Mouse (Mus musculus): ENCODE data around the gene Ebf1. TPM values are rescaled to one million over a fixed set of nuclear protein-coding genes. Genes with fewer than 3 reads are reported as not detected.

Gene Ebf1
- polyA plus RNA-seq, 1 experiment = 2.7 TPM

DNA sequence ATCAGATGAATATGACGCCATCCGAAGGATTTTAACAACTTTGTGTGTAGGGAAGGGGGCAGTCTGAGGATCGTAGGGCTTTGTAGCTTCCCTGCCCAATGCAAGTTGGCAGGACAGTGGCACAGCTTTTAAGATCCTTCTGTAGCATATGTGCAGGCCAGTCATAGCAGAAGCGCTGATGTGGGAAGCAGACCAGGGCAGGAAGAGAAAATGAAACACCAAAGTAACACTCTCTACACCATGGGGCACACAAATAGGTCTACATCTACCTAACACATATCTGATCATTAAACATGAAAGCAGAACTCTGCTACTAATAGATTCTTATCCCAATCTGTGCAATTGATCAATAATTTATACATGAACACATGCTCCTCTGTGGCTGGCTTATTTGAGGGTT lies 277.7 kb downstream of the Ebf1 start:
- Histone ChIP-seq H3K79me2 (ENCODE audit: control insufficient read depth, insufficient read depth) (no peaks in the 10 kb centered on the region), H3K4me3 (no peak overlapping the region), H3K4me2 (ENCODE audit: low read depth) (no peak overlapping the region), H3K36me3 (ENCODE audit: control insufficient read depth, insufficient read depth) (no peaks in the 10 kb centered on the region), H3ac (ENCODE audit: control insufficient read depth, insufficient read length) (no peak overlapping the region), H3K27me3 (ENCODE audit: control insufficient read depth, insufficient read depth, insufficient read length) (no peaks in the 10 kb centered on the region)
- TF ChIP-seq MAX (IDR thresholded peaks at IDR 0.05; ENCODE audit: low read depth) (no peak), TCF3 (IDR thresholded peaks at IDR 0.05; ENCODE audit: insufficient read length, low read depth) (no peak), REST (IDR thresholded peaks at IDR 0.05; ENCODE audit: insufficient read depth, insufficient read length) (no peak), POLR2A (IDR thresholded peaks at IDR 0.05; ENCODE audit: insufficient read length, low read depth) (no peak), POLR2AphosphoS2 (IDR thresholded peaks at IDR 0.05; ENCODE audit: insufficient read length, low read depth) (no peak), TCF12 (IDR thresholded peaks at IDR 0.05; ENCODE audit: insufficient read depth, poor library complexity, severe bottlenecking) (no peak)

GRCm38 (mm10) chr11:44895893-44896292 lies 278.8 kb downstream of the Ebf1 start:
- no peak for TF ChIP-seq E2F4 (IDR thresholded peaks at IDR 0.05; ENCODE audit: insufficient read depth)
- TF ChIP-seq MYOD1 (IDR thresholded peaks at IDR 0.05; ENCODE audit: control insufficient read depth in 1 of 3, insufficient read length in 2 of 3, low read depth in 2 of 3) = no peak
- TF ChIP-seq POLR2A (IDR thresholded peaks at IDR 0.05; ENCODE audit: insufficient read length, low read depth) = no peak
- no peak for TF ChIP-seq SRF (IDR thresholded peaks at IDR 0.05; ENCODE audit: control insufficient read depth, insufficient read length, low read depth)
- no peak for TF ChIP-seq CEBPB (IDR thresholded peaks at IDR 0.05; ENCODE audit: insufficient read depth, poor library complexity, severe bottlenecking)
- no peak for TF ChIP-seq POLR2AphosphoS2 (IDR thresholded peaks at IDR 0.05; ENCODE audit: insufficient read length, low read depth)
- TF ChIP-seq MYOG (IDR thresholded peaks at IDR 0.05; ENCODE audit: control insufficient read depth in 1 of 3, insufficient read depth in 1 of 3, insufficient read length in 2 of 3, low read depth in 2 of 3) = no peak
- no peak for TF ChIP-seq TCF3 (IDR thresholded peaks at IDR 0.05; ENCODE audit: insufficient read length, low read depth)
- TF ChIP-seq TCF12 (IDR thresholded peaks at IDR 0.05; ENCODE audit: insufficient read depth, poor library complexity, severe bottlenecking) = no peak
- H3K4me2 ChIP-seq (ENCODE audit: low read depth) = no peak overlapping the region
- no peaks in the 10 kb centered on the region for H3K79me2 ChIP-seq (ENCODE audit: control insufficient read depth, insufficient read depth)
- no peak overlapping the region for H3K4me3 ChIP-seq
- H3ac ChIP-seq (ENCODE audit: control insufficient read depth, insufficient read length) = no peak overlapping the region
- no peaks in the 10 kb centered on the region for H3K36me3 ChIP-seq (ENCODE audit: control insufficient read depth, insufficient read depth)
- no peaks in the 10 kb centered on the region for H3K27me3 ChIP-seq (ENCODE audit: control insufficient read depth, insufficient read depth, insufficient read length)

GRCm38 (mm10) chr11:44897140-44897665 lies 280.1 kb downstream of the Ebf1 start:
- Histone ChIP-seq H3K36me3 (ENCODE audit: control insufficient read depth, insufficient read depth) (no peaks in the 10 kb centered on the region), H3ac (ENCODE audit: control insufficient read depth, insufficient read length) (no peak overlapping the region), H3K27me3 (ENCODE audit: control insufficient read depth, insufficient read depth, insufficient read length) (no peaks in the 10 kb centered on the region), H3K79me2 (ENCODE audit: control insufficient read depth, insufficient read depth) (no peaks in the 10 kb centered on the region), H3K4me3 (no peak overlapping the region), H3K4me2 (ENCODE audit: low read depth) (no peak overlapping the region)
- no peak for TF ChIP-seq MAX (IDR thresholded peaks at IDR 0.05; ENCODE audit: low read depth)
- TF ChIP-seq CEBPB (IDR thresholded peaks at IDR 0.05; ENCODE audit: insufficient read depth, poor library complexity, severe bottlenecking) = no peak
- TF ChIP-seq MYOG (IDR thresholded peaks at IDR 0.05; ENCODE audit: control insufficient read depth in 1 of 3, insufficient read depth in 1 of 3, insufficient read length in 2 of 3, low read depth in 2 of 3) = no peak
- TF ChIP-seq TCF12 (IDR thresholded peaks at IDR 0.05; ENCODE audit: insufficient read depth, poor library complexity, severe bottlenecking) = no peak
- TF ChIP-seq E2F4 (IDR thresholded peaks at IDR 0.05; ENCODE audit: insufficient read depth) = no peak
- TF ChIP-seq POLR2AphosphoS2 (IDR thresholded peaks at IDR 0.05; ENCODE audit: insufficient read length, low read depth) = no peak

DNA sequence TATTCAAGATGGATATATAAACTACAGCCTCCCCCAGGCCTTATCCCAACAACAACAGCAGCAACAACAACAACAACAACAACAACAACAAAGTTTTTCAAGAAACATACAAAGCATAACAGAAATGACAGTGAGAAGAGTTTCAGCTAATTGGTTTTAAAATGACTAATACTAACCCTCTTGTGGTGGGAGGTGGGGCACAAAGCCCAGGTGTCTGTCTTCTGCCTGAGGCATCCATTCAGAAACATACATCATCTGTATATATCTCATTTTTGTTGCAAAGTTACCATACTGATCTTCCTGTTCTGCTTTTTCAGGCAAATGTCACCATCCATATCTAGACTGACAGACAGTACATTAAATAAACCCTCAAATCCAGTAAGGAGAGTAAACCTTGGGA lies 282.4 kb downstream of the Ebf1 start:
- TF ChIP-seq E2F4 (IDR thresholded peaks at IDR 0.05; ENCODE audit: insufficient read depth) = no peak
- TF ChIP-seq TCF12 (IDR thresholded peaks at IDR 0.05; ENCODE audit: insufficient read depth, poor library complexity, severe bottlenecking) = no peak
- TF ChIP-seq MYOD1 (IDR thresholded peaks at IDR 0.05; ENCODE audit: control insufficient read depth in 1 of 3, insufficient read length in 2 of 3, low read depth in 2 of 3) = no peak
- TF ChIP-seq USF1 (IDR thresholded peaks at IDR 0.05; ENCODE audit: low read depth) = no peak
- no peak for TF ChIP-seq POLR2A (IDR thresholded peaks at IDR 0.05; ENCODE audit: insufficient read length, low read depth)
- TF ChIP-seq MYOG (IDR thresholded peaks at IDR 0.05; ENCODE audit: control insufficient read depth in 1 of 3, insufficient read depth in 1 of 3, insufficient read length in 2 of 3, low read depth in 2 of 3) = no peak
- TF ChIP-seq POLR2AphosphoS2 (IDR thresholded peaks at IDR 0.05; ENCODE audit: insufficient read length, low read depth) = no peak
- TF ChIP-seq SRF (IDR thresholded peaks at IDR 0.05; ENCODE audit: control insufficient read depth, insufficient read length, low read depth) = no peak
- TF ChIP-seq REST (IDR thresholded peaks at IDR 0.05; ENCODE audit: insufficient read depth, insufficient read length) = no peak
- TF ChIP-seq CEBPB (IDR thresholded peaks at IDR 0.05; ENCODE audit: insufficient read depth, poor library complexity, severe bottlenecking) = no peak
- no peak for TF ChIP-seq MAX (IDR thresholded peaks at IDR 0.05; ENCODE audit: low read depth)
- TF ChIP-seq TCF3 (IDR thresholded peaks at IDR 0.05; ENCODE audit: insufficient read length, low read depth) = no peak
- H3K4me3 ChIP-seq = no peak overlapping the region
- no peak overlapping the region for H3ac ChIP-seq (ENCODE audit: control insufficient read depth, insufficient read length)
- H3K4me2 ChIP-seq (ENCODE audit: low read depth) = no peak overlapping the region
- no peaks in the 10 kb centered on the region for H3K36me3 ChIP-seq (ENCODE audit: control insufficient read depth, insufficient read depth)
- H3K27me3 ChIP-seq (ENCODE audit: control insufficient read depth, insufficient read depth, insufficient read length) = no peaks in the 10 kb centered on the region
- no peaks in the 10 kb centered on the region for H3K79me2 ChIP-seq (ENCODE audit: control insufficient read depth, insufficient read depth)

- Histone ChIP-seq H3ac (ENCODE audit: control insufficient read depth, insufficient read length) (no peak overlapping the region), H3K79me2 (ENCODE audit: control insufficient read depth, insufficient read depth) (no peaks in the 10 kb centered on the region), H3K4me2 (ENCODE audit: low read depth) (no peak overlapping the region), H3K27me3 (ENCODE audit: control insufficient read depth, insufficient read depth, insufficient read length) (no peaks in the 10 kb centered on the region), H3K36me3 (ENCODE audit: control insufficient read depth, insufficient read depth) (no peaks in the 10 kb centered on the region), H3K4me3 (no peak overlapping the region)
- TF ChIP-seq USF1 (IDR thresholded peaks at IDR 0.05; ENCODE audit: low read depth) (no peak), REST (IDR thresholded peaks at IDR 0.05; ENCODE audit: insufficient read depth, insufficient read length) (no peak), SRF (IDR thresholded peaks at IDR 0.05; ENCODE audit: control insufficient read depth, insufficient read length, low read depth) (no peak), TCF12 (IDR thresholded peaks at IDR 0.05; ENCODE audit: insufficient read depth, poor library complexity, severe bottlenecking) (no peak), MYOD1 (IDR thresholded peaks at IDR 0.05; ENCODE audit: control insufficient read depth in 1 of 3, insufficient read length in 2 of 3, low read depth in 2 of 3) (no peak), CEBPB (IDR thresholded peaks at IDR 0.05; ENCODE audit: insufficient read depth, poor library complexity, severe bottlenecking) (no peak), POLR2A (IDR thresholded peaks at IDR 0.05; ENCODE audit: insufficient read length, low read depth) (no peak), POLR2AphosphoS2 (IDR thresholded peaks at IDR 0.05; ENCODE audit: insufficient read length, low read depth) (no peak), E2F4 (IDR thresholded peaks at IDR 0.05; ENCODE audit: insufficient read depth) (no peak), TCF3 (IDR thresholded peaks at IDR 0.05; ENCODE audit: insufficient read length, low read depth) (no peak), MYOG (IDR thresholded peaks at IDR 0.05; ENCODE audit: control insufficient read depth in 1 of 3, insufficient read depth in 1 of 3, insufficient read length in 2 of 3, low read depth in 2 of 3) (no peak), MAX (IDR thresholded peaks at IDR 0.05; ENCODE audit: low read depth) (no peak)
Observed at GRCm38 (mm10) chr11:44899965-44900364, 282.8 kb downstream of the Ebf1 start.

All from myocyte (in vitro differentiated cells).